Mouse (Mus musculus): Measurements from ENCODE around the gene Tmem144. TPM values are rescaled to one million over a fixed set of nuclear protein-coding genes. Genes with fewer than 3 reads are reported as not detected.

Gene Tmem144
- polyA plus RNA-seq (2015; fragmentation: Nextera tagmentation; extraction: Ambion mirVana): 3.3 and 4.0 TPM in 2 replicates

DNA sequence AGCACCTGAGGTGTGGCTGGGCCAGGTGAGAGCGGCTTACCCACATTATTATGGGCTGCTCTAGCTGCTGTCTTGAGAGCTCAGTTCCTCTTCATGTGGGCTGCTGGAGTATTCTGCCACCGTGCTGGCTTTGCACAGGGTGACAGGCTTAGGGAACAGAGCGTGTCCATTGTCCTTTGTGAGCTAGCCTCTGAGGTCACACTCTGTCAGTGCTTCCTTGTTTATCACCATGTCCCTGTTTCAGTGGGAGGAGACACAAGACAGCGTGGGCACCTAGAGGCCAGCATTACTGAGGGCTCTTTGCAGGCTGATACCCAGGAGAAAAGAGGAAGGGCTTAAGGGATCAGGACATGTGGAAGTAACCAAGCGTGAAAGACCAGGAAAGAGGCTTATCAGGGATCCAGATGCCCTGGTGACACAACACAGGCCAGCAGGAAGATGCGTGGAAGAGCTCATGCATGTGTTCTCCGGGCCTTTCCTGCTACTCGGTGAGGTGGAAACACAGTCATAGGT is at the start of gene Tmem144:
Gene Tmem144, minus strand, starts transcription at position 120 of the 513 bp plus-strand sequence.
- Histone ChIP-seq H3K27me3 (no peaks in the 10 kb centered on the region), H3K4me3 (no peak within 1 kb of the TSS), H3K4me2 (no peak within 1 kb of the TSS), H3K27ac (no peak within 1 kb of the TSS), H3K9ac (no peak within 1 kb of the TSS), H3K9me3 (replicated peaks) (no peaks in the 10 kb centered on the region), H3K36me3 (ENCODE audit: poor library complexity, severe bottlenecking) (no peaks in the 10 kb centered on the region), H3K4me1 (0 out of 2 replicates have a peak, but pooled peaks cover 4% of the 10 kb centered on the region)
- no peak for ATAC-seq
- 38% methylated on average over 8 of the region's 8 CpGs for WGBS

GRCm38 (mm10) chr3:79901734-79902133 is 49.2 kb upstream of the Tmem144 start:
- Histone ChIP-seq H3K9me3 (replicated peaks) (no peaks in the 10 kb centered on the region), H3K36me3 (ENCODE audit: poor library complexity, severe bottlenecking) (no peaks in the 10 kb centered on the region), H3K4me3 (no peak overlapping the region), H3K4me1 (peaks cover 14% of the 10 kb centered on the region; the same call in 1 of the 2 replicates), H3K27ac (no peak overlapping the region), H3K4me2 (no peak overlapping the region), H3K27me3 (no peaks in the 10 kb centered on the region), H3K9ac (no peak overlapping the region)
- no peak for ATAC-seq
- WGBS: 94% methylated on average over 4 of the region's 4 CpGs

- Histone ChIP-seq H3K4me1 (peaks cover 14% of the 10 kb centered on the region; the same call in 1 of the 2 replicates), H3K9me3 (replicated peaks) (no peaks in the 10 kb centered on the region), H3K4me3 (no peak overlapping the region), H3K4me2 (no peak overlapping the region), H3K36me3 (ENCODE audit: poor library complexity, severe bottlenecking) (no peaks in the 10 kb centered on the region), H3K9ac (no peak overlapping the region), H3K27ac (no peak overlapping the region), H3K27me3 (no peaks in the 10 kb centered on the region)
- ATAC-seq: no peak
- WGBS: 91% methylated on average over 6 of the region's 6 CpGs
These were observed 48.7 kb upstream of the Tmem144 start for GRCm38 (mm10) chr3:79901321-79901720.

DNA sequence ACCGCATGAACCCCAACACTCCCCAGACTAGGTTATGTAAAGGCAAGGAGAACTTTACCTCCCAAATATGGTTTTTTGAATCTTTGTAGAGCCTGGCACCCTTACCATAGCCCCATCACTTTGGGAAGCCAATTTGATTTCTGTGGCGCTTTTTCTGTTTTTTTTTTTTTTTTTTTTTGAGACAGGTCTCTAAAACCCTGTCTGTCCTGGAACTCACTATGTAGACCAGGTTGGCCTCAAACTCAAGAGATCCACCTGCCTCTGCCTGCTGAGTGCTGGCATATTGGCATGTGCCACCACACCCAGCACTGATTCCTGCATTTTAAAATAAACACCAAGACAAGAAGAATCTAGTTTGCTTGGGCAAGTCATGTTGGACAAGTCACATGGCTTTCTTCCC is 47.9 kb upstream of the Tmem144 start:
- no peak overlapping the region for H3K9ac ChIP-seq
- H3K4me1 ChIP-seq: peaks cover 14% of the 10 kb centered on the region; the same call in 1 of the 2 replicates
- no peak overlapping the region for H3K27ac ChIP-seq
- H3K9me3 ChIP-seq (replicated peaks): no peaks in the 10 kb centered on the region
- H3K4me3 ChIP-seq: no peak overlapping the region
- H3K4me2 ChIP-seq: no peak overlapping the region
- H3K36me3 ChIP-seq (ENCODE audit: poor library complexity, severe bottlenecking): no peaks in the 10 kb centered on the region
- 95% methylated on average over 2 of the region's 2 CpGs for WGBS
- no peak for ATAC-seq
- H3K27me3 ChIP-seq: no peaks in the 10 kb centered on the region

DNA sequence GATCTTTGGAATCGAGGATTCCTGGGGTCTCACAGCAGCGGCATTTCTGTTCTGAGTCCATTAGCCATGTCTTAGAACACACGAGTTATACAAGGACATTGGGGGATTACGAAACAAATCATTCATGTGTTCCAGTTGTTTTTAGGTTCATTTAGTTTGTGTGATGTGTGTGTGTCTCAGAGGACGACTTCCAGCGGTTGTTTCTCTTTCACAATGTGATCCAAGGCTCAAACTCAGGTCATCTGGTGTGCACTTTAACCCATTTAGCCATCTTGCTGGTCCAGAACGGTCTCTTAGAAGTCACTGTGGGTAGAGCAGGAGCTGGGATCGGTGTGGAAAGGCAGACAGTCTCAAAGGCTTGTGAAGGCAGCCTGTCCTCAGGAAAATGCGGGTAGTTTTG is 47.3 kb upstream of the Tmem144 start:
- H3K4me1 ChIP-seq: peaks cover 14% of the 10 kb centered on the region; the same call in 1 of the 2 replicates
- H3K9me3 ChIP-seq (replicated peaks): no peaks in the 10 kb centered on the region
- no peak for ATAC-seq
- H3K4me3 ChIP-seq: no peak overlapping the region
- H3K36me3 ChIP-seq (ENCODE audit: poor library complexity, severe bottlenecking): no peaks in the 10 kb centered on the region
- H3K4me2 ChIP-seq: no peak overlapping the region
- H3K27me3 ChIP-seq: no peaks in the 10 kb centered on the region
- H3K27ac ChIP-seq: no peak overlapping the region
- H3K9ac ChIP-seq: no peak overlapping the region
- WGBS: 82% methylated on average over 9 of the region's 9 CpGs

DNA sequence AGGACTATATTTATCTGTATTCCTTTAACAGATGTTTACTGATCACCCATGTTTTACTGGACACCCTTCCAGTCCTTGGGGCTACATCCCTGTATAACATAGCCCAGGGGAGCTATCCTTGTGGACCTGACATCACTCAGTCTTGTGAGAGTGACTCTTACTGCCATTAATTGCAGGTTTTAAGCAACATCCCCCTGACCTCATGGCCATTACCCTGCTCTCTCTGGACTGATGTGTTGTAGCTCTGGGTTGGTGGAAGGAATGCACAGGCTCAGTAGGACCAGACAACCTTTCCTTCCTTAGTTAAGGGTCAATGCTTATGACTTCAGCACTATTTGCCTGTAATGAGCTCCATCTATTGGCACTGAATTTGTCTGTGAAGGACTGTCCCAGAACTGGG is 45.9 kb upstream of the Tmem144 start:
- Histone ChIP-seq H3K9ac (no peak overlapping the region), H3K4me3 (no peak overlapping the region), H3K27ac (no peak overlapping the region), H3K9me3 (replicated peaks) (no peaks in the 10 kb centered on the region), H3K36me3 (ENCODE audit: poor library complexity, severe bottlenecking) (no peaks in the 10 kb centered on the region), H3K4me2 (no peak overlapping the region), H3K27me3 (no peaks in the 10 kb centered on the region), H3K4me1 (0 out of 2 replicates have a peak, but pooled peaks cover 2% of the 10 kb centered on the region)
- no peak for ATAC-seq

- no peaks in the 10 kb centered on the region for H3K36me3 ChIP-seq (ENCODE audit: poor library complexity, severe bottlenecking)
- no peak; the same call in 1 of the 2 replicates for ATAC-seq
- WGBS: 86% methylated on average over 13 of the region's 13 CpGs
- no peak overlapping the region for H3K9ac ChIP-seq
- no peaks in the 10 kb centered on the region for H3K27me3 ChIP-seq
- no peaks in the 10 kb centered on the region for H3K4me1 ChIP-seq
- H3K4me2 ChIP-seq: no peak overlapping the region
- H3K4me3 ChIP-seq: no peak overlapping the region
- no peaks in the 10 kb centered on the region for H3K9me3 ChIP-seq (replicated peaks)
- no peak overlapping the region for H3K27ac ChIP-seq
These were observed 45.2 kb upstream of the Tmem144 start for GRCm38 (mm10) chr3:79897534-79898370.

GRCm38 (mm10) chr3:79887966-79888365 is 35.4 kb upstream of the Tmem144 start:
- no peaks in the 10 kb centered on the region for H3K9me3 ChIP-seq (replicated peaks)
- no peak overlapping the region for H3K4me2 ChIP-seq
- no peaks in the 10 kb centered on the region for H3K36me3 ChIP-seq (ENCODE audit: poor library complexity, severe bottlenecking)
- no peak overlapping the region for H3K27ac ChIP-seq
- H3K9ac ChIP-seq: no peak overlapping the region
- peak; percentile 17; the same call in 1 of the 2 replicates for ATAC-seq
- 82% methylated on average over 2 of the region's 2 CpGs for WGBS
- no peak overlapping the region for H3K4me3 ChIP-seq
- no peaks in the 10 kb centered on the region for H3K27me3 ChIP-seq
- no peaks in the 10 kb centered on the region for H3K4me1 ChIP-seq

DNA sequence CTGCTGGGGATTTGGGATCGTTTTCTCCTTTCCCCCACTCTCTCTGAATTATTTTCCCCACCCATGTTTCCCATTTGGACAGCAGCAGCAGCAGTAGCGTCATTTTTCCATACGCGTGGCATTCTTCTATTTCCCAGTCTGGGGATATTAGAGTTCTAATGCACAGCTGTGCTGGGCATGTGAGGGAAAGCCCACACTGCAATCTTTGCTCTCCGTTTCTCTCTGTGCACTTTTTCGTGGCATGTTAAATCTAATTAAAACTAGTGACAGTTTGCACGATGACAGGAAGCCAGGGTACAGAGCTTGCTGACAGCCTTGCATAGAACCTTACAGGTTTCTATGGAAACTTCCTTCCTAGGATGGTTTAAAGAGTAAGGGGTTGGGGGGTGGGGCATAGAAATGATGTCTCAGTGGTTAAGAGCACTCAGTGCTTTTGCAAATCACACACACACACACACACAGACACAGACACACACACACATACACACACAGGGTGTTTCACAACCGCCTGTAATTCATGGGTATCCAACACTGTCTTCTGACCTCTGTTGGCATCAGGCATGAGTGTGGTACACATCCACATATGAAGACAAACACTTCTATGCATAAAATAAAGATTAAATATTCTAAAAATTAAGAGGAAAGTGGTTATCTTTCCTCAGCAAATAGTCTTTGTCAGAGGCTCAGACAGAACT is 34.7 kb upstream of the Tmem144 start:
- no peaks in the 10 kb centered on the region for H3K27me3 ChIP-seq
- no peak overlapping the region for H3K9ac ChIP-seq
- no peaks in the 10 kb centered on the region for H3K4me1 ChIP-seq
- no peak overlapping the region for H3K4me2 ChIP-seq
- no peak overlapping the region for H3K4me3 ChIP-seq
- H3K9me3 ChIP-seq (replicated peaks): no peaks in the 10 kb centered on the region
- no peaks in the 10 kb centered on the region for H3K36me3 ChIP-seq (ENCODE audit: poor library complexity, severe bottlenecking)
- H3K27ac ChIP-seq: no peak overlapping the region
- WGBS: 67% methylated on average over 8 of the region's 8 CpGs
- ATAC-seq: peak; percentile 71; the same call in 1 of the 2 replicates

- ATAC-seq: peak; percentile 34; the same call in 1 of the 2 replicates
- WGBS: 91% methylated on average over 23 of the region's 23 CpGs
- no peak overlapping the region for H3K4me3 ChIP-seq
- no peaks in the 10 kb centered on the region for H3K36me3 ChIP-seq (ENCODE audit: poor library complexity, severe bottlenecking)
- H3K27me3 ChIP-seq: no peaks in the 10 kb centered on the region
- no peak overlapping the region for H3K4me2 ChIP-seq
- H3K27ac ChIP-seq: no peak overlapping the region
- H3K9ac ChIP-seq: no peak overlapping the region
- no peaks in the 10 kb centered on the region for H3K4me1 ChIP-seq
- H3K9me3 ChIP-seq (replicated peaks): no peaks in the 10 kb centered on the region
These were observed 34.0 kb upstream of the Tmem144 start for GRCm38 (mm10) chr3:79886357-79887091.

- H3K9ac ChIP-seq: no peak overlapping the region
- no peak for ATAC-seq
- H3K36me3 ChIP-seq (ENCODE audit: poor library complexity, severe bottlenecking): no peaks in the 10 kb centered on the region
- WGBS: 82% methylated on average over 19 of the region's 19 CpGs
- H3K27me3 ChIP-seq: no peaks in the 10 kb centered on the region
- no peak overlapping the region for H3K4me2 ChIP-seq
- H3K4me1 ChIP-seq: no peaks in the 10 kb centered on the region
- H3K4me3 ChIP-seq: no peak overlapping the region
- no peak overlapping the region for H3K27ac ChIP-seq
- H3K9me3 ChIP-seq (replicated peaks): no peaks in the 10 kb centered on the region
These were observed 33.2 kb upstream of the Tmem144 start for GRCm38 (mm10) chr3:79885686-79886356.
